Mouse (Mus musculus) midbrain, embryonic 13.5 days (tissue): ENCODE data around the gene Atf1. TPM values are rescaled to one million over a fixed set of nuclear protein-coding genes. Genes with fewer than 3 reads are reported as not detected.
A peak's percentile ranks its signal among the peaks of the same experiment; 100 is the strongest.

ENCODE experiments used
- ATAC-seq: fragments of 200-750 bp; cut with Nextera tagmentation; 2 replicates; pipeline ENCODE4 v1.8.0; 2017; ENCODE audit warnings: mild to moderate bottlenecking, moderate TSS enrichment, moderate library complexity
- H3K27ac ChIP-seq: fragments of 300-500 bp; sonication (generic); 2 replicates; pipeline ENCODE4 v1.5.1; 2015; ENCODE audit warnings: inconsistent platforms, mild to moderate bottlenecking, moderate library complexity
- H3K27me3 ChIP-seq: fragments of 300-500 bp; sonication (generic); 2 replicates; pipeline ENCODE4 v1.6.1; 2015; ENCODE audit warnings: mild to moderate bottlenecking, inconsistent platforms
- H3K36me3 ChIP-seq: fragments of 300-500 bp; sonication (generic); 2 replicates; pipeline ENCODE4 v1.6.1; 2015; ENCODE audit warnings: mild to moderate bottlenecking, inconsistent platforms
- H3K4me1 ChIP-seq: fragments of 300-500 bp; sonication (generic); replicated peaks from 2 replicates; pipeline ENCODE4 v1.6.1; 2015; ENCODE audit warnings: inconsistent platforms
- H3K4me2 ChIP-seq: fragments of 300-500 bp; sonication (generic); replicated peaks from 2 replicates; pipeline ENCODE4 v1.6.1; 2015; ENCODE audit warnings: moderate library complexity, mild to moderate bottlenecking, inconsistent platforms
- H3K4me3 ChIP-seq: fragments of 300-500 bp; sonication (generic); replicated peaks from 2 replicates; pipeline ENCODE4 v1.5.1; 2015; ENCODE audit warnings: mild to moderate bottlenecking, inconsistent platforms
- H3K9ac ChIP-seq: fragments of 300-500 bp; sonication (generic); replicated peaks from 2 replicates; pipeline ENCODE4 v1.6.1; 2015; ENCODE audit warnings: mild to moderate bottlenecking, inconsistent platforms
- H3K9me3 ChIP-seq: fragments of 300-500 bp; sonication (generic); 2 replicates; pipeline ENCODE4 v1.6.1; 2016; ENCODE audit warnings: mild to moderate bottlenecking, inconsistent platforms
- WGBS: fragments of 180-500 bp; shearing (Covaris S2); methylation state at CpG from one replicate; pipeline ENCODE4 v1.1.7; 2015; 5-methylcytosine and 5-hydroxymethylcytosine counted together
- polyA plus RNA-seq: library from polyadenylated mRNA; unstranded; fragments of >200 nt; fragmentation: Nextera tagmentation; extraction: Ambion mirVana; gene quantifications from 2 replicates; pipeline ENCODE4 v1.2.1, GENCODE M21; 2015

The Atf1 gene
- polyA plus RNA-seq: 19.6 and 19.9 TPM in 2 replicates

DNA sequence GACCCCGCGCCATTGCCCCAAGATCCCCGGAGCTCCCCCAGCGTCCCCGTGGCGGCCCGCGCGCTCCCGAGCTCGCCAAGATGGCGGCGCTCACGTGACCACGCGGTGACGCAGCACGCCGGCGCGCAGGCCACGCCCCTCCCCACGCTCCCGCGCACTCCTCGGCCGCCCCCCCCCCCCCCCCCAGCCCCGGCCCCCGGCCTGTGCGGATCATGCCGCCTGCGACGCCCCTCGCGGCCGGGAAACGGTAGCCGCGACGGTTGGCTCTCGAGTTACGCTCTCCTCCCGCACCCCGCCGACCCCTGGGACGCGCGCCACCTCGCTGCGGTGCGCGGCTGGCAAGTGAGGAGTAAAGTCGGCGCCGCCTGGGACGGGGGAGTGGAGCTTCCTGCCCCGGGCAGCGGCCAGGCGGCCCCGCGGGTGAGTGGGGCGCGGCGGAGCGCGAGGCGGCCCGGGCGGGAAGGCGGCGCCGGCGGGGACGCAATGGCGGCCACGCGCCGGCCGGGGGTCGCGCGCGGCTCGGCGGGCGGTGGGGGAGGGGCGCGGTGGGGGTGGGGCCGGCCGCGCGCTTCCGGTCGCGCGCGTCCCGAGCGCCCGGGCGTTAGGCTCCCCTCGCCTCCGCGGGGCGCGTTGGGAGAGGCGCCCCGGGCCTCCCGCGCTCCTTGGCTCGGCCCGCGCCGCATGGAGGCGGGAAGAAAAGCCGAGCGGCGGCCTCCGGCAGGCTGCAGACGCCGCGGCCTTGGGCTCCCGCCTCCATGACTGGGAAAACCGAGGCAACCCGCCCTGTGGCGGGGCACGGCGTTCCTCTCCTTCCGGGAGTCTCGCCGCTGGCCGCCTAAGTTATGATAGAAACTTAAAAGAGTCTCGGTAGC, at the start of gene Atf1:
Gene Atf1 (plus strand): TSS at position 157 of the 872 bp plus-strand sequence.
- under 1% methylated on average over 69 of the region's 133 CpGs for WGBS
- no peaks in the 10 kb centered on the region for H3K36me3 ChIP-seq
- H3K9ac ChIP-seq: peak within 1 kb of the TSS; percentile 93

DNA sequence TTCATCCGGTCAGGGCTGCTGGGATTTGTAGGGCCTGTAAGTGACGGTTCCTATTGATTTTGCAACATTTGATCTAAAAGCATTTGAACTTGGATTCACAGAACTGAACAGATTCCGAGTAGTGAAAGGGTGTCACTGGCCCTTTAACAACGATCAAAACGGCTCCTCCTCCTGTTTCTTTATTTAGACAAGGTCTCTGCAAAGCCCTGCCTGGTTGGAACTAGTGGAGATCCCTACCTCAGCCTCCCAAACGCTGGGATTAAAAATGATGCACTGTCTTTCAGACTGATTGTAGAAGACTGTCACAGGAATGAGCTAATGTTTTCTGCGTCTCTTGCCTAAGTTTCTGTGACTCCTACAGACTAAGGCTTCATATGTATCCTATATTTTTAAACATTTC, 49.1 kb upstream of the Atf1 start:
- H3K9me3 ChIP-seq: no peaks in the 10 kb centered on the region
- no peak for ATAC-seq
- WGBS: 70% methylated on average over 7 of the region's 7 CpGs

More for the DNA sequence above, at the start of gene Atf1:
- Histone ChIP-seq H3K4me3 (peak within 1 kb of the TSS; percentile 82), H3K4me2 (peak within 1 kb of the TSS; percentile 66), H3K9me3 (peaks cover 3% of the 10 kb centered on the region; the same call in 1 of the 2 replicates), H3K4me1 (peaks cover 20% of the 10 kb centered on the region), H3K27ac (peak within 1 kb of the TSS; percentile 100), H3K27me3 (no peaks in the 10 kb centered on the region)
- ATAC-seq: peak; percentile 88

DNA sequence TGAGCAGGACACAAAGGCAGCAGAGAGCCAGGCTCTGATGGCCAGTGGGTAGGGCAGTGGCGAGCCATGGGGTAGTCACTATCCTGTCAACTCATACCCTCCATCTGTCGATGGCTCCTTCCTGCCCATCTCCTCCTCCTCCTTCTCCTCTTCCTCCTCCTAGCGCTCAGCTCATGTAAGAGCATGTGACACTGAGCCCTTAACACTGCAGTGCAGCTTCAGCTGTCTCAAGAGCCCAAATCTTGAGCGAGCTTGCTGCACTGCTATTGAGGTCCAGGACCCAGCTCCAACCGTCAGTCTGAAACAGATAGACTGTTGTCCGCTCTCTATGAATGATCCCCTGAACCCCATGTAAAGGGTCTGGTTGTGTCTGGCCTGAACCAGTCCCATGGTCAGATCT, 47.9 kb upstream of the Atf1 start:
- ATAC-seq: no peak

More for the DNA sequence above, 49.1 kb upstream of the Atf1 start:
- H3K4me1 ChIP-seq: no peaks in the 10 kb centered on the region
- H3K36me3 ChIP-seq: peaks cover 83% of the 10 kb centered on the region
- no peak overlapping the region for H3K4me3 ChIP-seq
- no peak overlapping the region for H3K4me2 ChIP-seq
- no peak overlapping the region for H3K27ac ChIP-seq
- no peak overlapping the region for H3K9ac ChIP-seq
- no peaks in the 10 kb centered on the region for H3K27me3 ChIP-seq

DNA sequence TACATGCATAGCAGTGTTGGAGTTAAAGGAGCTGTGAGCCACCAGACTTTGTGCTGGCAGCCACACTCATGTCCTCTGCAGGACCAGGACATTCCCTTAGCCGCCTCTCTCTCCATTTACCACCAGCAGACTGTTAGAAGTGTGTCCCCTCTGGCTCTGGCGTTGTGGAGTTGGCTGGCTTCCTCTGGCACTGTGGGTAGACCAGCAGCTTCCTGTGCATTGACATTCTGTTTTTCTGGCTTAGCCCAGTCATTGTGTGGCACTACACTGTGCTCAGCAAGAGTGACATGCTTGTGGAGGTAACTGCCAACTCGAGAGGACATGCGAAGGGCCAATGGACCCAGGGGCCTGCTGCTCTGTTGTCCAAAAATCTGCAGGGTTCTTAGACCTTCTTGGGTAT, 47.4 kb upstream of the Atf1 start:
- ATAC-seq: no peak
- 96% methylated on average over 4 of the region's 4 CpGs for WGBS

More for the DNA sequence above, 47.9 kb upstream of the Atf1 start:
- H3K36me3 ChIP-seq: peaks cover 83% of the 10 kb centered on the region
- no peak overlapping the region for H3K4me3 ChIP-seq
- no peaks in the 10 kb centered on the region for H3K27me3 ChIP-seq
- no peaks in the 10 kb centered on the region for H3K9me3 ChIP-seq
- H3K27ac ChIP-seq: no peak overlapping the region
- no peak overlapping the region for H3K9ac ChIP-seq
- 97% methylated on average over 6 of the region's 6 CpGs for WGBS
- no peak overlapping the region for H3K4me2 ChIP-seq
- no peaks in the 10 kb centered on the region for H3K4me1 ChIP-seq

DNA sequence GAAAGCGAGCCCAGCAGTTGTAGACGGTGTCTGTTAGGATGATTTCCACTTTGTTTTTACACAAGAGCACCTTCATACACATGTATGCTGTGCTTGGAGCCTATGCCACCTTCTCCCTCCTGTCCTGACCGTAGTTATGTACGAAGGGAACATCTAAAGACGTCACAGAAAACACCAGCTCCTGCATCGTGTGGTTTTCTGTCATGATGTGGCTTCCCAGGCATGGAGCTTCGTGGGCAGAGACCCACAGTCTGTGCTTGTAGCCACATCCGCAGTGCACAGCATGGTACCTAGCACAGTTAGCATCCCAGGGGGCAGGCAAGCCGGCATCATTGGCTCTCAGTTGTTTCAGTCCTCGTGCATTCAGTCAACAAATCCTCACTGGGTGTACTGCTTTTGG, 45.8 kb upstream of the Atf1 start:
- no peak overlapping the region for H3K9ac ChIP-seq
- H3K4me2 ChIP-seq: no peak overlapping the region
- peaks cover 89% of the 10 kb centered on the region for H3K36me3 ChIP-seq
- H3K4me1 ChIP-seq: no peaks in the 10 kb centered on the region
- WGBS: 90% methylated on average over 10 of the region's 10 CpGs
- H3K27me3 ChIP-seq: no peaks in the 10 kb centered on the region
- H3K4me3 ChIP-seq: no peak overlapping the region
- ATAC-seq: no peak
- H3K27ac ChIP-seq: no peak overlapping the region
- no peaks in the 10 kb centered on the region for H3K9me3 ChIP-seq

More for the DNA sequence above, 47.4 kb upstream of the Atf1 start:
- Histone ChIP-seq H3K4me2 (no peak overlapping the region), H3K27ac (no peak overlapping the region), H3K4me1 (no peaks in the 10 kb centered on the region), H3K4me3 (no peak overlapping the region), H3K27me3 (no peaks in the 10 kb centered on the region), H3K9me3 (no peaks in the 10 kb centered on the region), H3K9ac (no peak overlapping the region), H3K36me3 (peaks cover 83% of the 10 kb centered on the region)

DNA sequence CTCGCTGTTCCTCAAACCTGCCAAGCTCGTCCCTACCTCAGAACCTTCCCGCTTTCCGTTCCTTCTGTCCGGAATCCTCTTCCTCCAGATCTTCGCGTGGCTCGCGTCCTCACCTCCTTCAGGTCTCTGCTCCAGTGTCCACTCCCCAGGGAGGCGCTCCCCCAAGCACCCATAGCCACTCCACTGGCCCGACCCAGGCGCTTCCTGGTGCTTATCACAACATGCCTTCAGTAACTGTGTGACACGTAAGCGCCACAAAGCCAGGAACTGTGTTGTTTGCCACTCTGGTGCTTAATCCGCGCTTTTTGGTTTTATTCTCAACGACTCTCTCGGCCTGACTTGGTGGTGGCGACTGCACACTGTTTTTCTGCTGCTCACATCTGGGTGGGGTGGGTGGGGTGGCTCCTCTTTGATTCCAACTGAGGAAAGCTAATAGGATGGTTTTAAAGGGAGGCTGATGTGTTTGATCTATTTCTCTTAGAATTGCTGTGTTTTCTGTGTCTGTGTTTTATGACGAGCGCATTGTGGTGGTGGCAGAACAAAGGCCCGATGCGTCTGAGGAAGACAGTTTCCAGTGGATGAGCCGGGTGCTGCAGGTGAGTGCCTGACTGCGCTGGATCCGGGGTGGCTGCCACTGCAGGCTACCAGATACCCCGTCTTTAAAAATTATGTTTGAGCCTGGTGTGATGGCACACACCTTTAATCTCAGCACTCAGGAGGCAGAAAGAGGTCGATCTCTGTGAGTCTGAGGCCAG, 44.9 kb upstream of the Atf1 start:
- Histone ChIP-seq H3K4me1 (no peaks in the 10 kb centered on the region), H3K4me2 (no peak overlapping the region), H3K36me3 (peaks cover 89% of the 10 kb centered on the region), H3K4me3 (no peak overlapping the region), H3K9ac (no peak overlapping the region), H3K9me3 (no peaks in the 10 kb centered on the region), H3K27ac (no peak overlapping the region), H3K27me3 (no peaks in the 10 kb centered on the region)
- no peak for ATAC-seq
- WGBS: 90% methylated on average over 28 of the region's 28 CpGs

DNA sequence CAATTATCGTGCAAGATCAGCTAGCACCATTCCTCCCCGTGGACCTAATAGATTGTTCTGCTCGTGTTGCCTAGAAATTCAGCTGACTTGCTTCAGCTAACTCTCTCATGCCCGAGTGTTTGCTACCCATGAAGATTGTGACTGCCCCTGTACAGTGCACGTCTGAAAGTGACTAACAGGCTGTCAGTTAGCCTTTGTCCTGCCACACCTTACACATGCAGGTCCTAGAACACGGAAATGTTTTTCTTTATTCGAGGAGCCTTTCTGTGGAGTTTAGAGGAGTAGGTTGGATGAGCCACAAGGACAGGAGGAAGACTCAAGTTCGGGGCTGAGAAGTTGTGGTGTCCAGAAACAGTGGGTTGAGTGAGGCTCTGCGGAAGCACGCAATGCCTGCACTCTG, 44.1 kb upstream of the Atf1 start:
- 94% methylated on average over 10 of the region's 10 CpGs for WGBS
- H3K4me2 ChIP-seq: no peak overlapping the region
- H3K27me3 ChIP-seq: no peaks in the 10 kb centered on the region
- H3K4me3 ChIP-seq: no peak overlapping the region
- peaks cover 88% of the 10 kb centered on the region for H3K36me3 ChIP-seq
- no peaks in the 10 kb centered on the region for H3K9me3 ChIP-seq
- H3K27ac ChIP-seq: no peak overlapping the region
- H3K4me1 ChIP-seq: no peaks in the 10 kb centered on the region
- no peak for ATAC-seq
- H3K9ac ChIP-seq: no peak overlapping the region

DNA sequence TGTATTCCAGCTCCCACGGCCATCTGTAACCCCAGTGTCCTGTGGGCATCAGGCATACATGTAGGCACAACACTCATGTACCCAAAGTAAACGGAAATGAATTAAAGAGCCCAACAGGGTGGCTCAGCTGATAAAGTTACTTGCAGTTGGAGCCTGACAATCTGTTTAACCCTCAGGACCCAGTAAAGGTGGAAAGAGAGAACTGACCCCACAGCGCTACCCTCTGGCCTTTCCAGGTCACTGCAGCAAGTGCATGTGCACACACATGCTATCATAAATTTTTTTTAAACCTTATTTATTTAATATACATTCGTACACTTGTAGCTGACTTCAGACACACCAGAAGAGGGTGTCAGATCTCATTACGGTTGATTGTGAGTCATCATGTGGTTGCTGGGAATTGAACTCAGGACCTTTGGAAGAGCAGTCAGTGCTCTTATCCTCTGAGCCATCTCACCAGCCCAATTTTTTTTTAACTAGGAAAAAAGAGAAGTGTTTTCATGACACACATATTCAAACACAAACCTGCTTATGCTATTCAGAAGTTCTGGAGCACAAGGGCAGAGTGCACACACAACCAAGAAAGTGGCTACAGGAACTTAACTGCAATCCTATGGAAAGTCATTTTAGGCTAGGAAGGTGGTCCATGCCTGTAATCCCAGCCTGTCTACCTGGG, 42.7 kb upstream of the Atf1 start:
- H3K27me3 ChIP-seq: no peaks in the 10 kb centered on the region
- H3K27ac ChIP-seq: no peak overlapping the region
- H3K9me3 ChIP-seq: no peaks in the 10 kb centered on the region
- ATAC-seq: no peak
- 85% methylated on average over 5 of the region's 5 CpGs for WGBS
- H3K4me3 ChIP-seq: no peak overlapping the region
- H3K4me1 ChIP-seq: no peaks in the 10 kb centered on the region
- H3K36me3 ChIP-seq: peaks cover 95% of the 10 kb centered on the region
- no peak overlapping the region for H3K9ac ChIP-seq
- no peak overlapping the region for H3K4me2 ChIP-seq

DNA sequence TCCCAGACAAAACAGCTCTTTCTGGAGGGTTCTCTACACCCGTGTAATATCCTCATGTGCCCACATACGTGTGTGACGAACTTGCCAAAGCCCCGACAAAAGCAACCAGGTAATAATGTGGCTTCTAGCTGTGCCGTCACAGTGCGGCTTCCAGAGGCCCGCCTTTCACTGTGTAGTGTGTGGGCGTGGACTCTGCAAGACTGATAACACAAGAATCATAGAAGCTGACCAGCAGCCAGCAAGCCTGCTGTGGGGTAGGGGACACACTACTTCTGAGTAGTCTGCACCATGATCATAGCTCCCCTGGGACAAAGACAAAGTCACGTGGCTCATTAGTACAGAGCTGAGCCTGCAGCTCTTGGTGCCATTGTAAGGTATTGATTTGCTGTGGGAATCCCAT, 41.4 kb upstream of the Atf1 start:
- WGBS: 92% methylated on average over 9 of the region's 9 CpGs
- H3K36me3 ChIP-seq: peaks cover 96% of the 10 kb centered on the region
- no peak overlapping the region for H3K4me3 ChIP-seq
- no peak for ATAC-seq
- no peak overlapping the region for H3K9ac ChIP-seq
- H3K27me3 ChIP-seq: no peaks in the 10 kb centered on the region
- H3K4me1 ChIP-seq: no peaks in the 10 kb centered on the region
- H3K9me3 ChIP-seq: no peaks in the 10 kb centered on the region
- no peak overlapping the region for H3K27ac ChIP-seq
- no peak overlapping the region for H3K4me2 ChIP-seq

DNA sequence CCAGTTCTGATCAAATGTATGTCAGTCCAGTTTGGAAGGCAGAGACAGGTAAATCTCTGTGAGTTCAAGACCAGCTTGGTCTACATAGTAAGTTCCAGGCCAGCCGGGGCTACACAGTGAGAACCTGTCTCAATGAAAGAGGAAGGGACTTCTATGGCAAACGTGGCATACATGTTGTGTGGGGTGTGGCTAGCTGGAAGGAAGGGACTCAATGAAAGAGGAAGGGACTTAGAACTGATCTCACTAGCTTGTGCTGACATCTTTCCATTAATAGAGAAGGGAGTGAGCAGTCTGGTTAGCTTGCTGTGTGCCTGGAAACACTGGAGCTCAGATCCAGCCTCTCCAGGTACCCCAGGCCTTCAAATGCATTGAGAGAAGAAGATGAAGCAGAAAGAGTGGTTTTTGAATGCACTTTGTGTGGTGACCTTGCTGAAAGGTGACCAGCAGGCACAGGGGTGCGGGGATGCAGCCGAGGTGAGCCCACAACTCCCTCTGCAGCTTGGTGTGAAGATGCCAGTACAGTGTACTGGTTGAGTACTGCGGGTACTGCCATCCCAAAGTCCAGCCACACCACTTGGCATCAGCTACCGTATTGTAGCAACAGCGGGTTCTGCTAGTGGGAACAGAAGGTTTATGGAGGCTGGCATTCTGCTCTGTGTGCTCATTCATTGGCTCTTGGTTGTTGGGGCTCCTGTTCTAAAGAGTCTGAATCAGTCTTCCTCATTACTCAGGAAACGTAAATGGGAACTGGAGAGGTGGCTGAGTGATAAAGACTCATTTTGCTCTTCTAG, 40.5 kb upstream of the Atf1 start:
- no peak overlapping the region for H3K9ac ChIP-seq
- ATAC-seq: no peak
- H3K36me3 ChIP-seq: peaks cover 96% of the 10 kb centered on the region
- WGBS: 96% methylated on average over 8 of the region's 8 CpGs
- H3K4me1 ChIP-seq: no peaks in the 10 kb centered on the region
- H3K9me3 ChIP-seq: no peaks in the 10 kb centered on the region
- H3K4me2 ChIP-seq: no peak overlapping the region
- H3K27me3 ChIP-seq: no peaks in the 10 kb centered on the region
- no peak overlapping the region for H3K4me3 ChIP-seq
- no peak overlapping the region for H3K27ac ChIP-seq

DNA sequence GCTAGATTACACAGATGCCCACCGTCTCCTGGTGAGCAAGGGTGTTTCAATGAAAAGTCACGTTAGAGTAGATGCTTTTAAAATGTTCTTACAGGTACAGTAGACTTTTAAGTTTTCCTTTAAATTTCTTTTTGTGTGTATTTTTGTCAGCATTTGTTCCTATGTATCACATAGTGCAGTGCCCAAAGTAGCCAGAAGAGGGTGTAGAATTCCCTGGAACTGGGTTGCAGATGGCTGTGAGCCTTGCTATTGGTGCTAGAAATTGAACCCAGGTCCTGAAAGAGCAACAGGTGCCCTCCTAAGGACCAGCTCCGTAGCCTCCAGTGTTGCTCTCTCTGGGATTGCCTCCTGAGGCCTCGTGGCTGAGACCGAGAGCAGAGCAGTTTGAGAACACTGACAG, 39.1 kb upstream of the Atf1 start:
- no peak for ATAC-seq
- WGBS: 94% methylated on average over 5 of the region's 5 CpGs
- Histone ChIP-seq H3K9me3 (no peaks in the 10 kb centered on the region), H3K27ac (no peak overlapping the region), H3K4me3 (no peak overlapping the region), H3K4me1 (no peaks in the 10 kb centered on the region), H3K9ac (no peak overlapping the region), H3K4me2 (no peak overlapping the region), H3K36me3 (peaks cover 98% of the 10 kb centered on the region), H3K27me3 (no peaks in the 10 kb centered on the region)
